Mouse (Mus musculus): ENCODE measurements around the gene Wnt1. TPM values are rescaled to one million over a fixed set of nuclear protein-coding genes. Genes with fewer than 3 reads are reported as not detected.
"Not testable (repeated sequence)": the region's sequence is repeated elsewhere in the genome, so short reads cannot be mapped to it uniquely, and the experiment has no call there.

The Wnt1 gene
- polyA plus RNA-seq (2017; shearing (Covaris generic)): not detected

DNA sequence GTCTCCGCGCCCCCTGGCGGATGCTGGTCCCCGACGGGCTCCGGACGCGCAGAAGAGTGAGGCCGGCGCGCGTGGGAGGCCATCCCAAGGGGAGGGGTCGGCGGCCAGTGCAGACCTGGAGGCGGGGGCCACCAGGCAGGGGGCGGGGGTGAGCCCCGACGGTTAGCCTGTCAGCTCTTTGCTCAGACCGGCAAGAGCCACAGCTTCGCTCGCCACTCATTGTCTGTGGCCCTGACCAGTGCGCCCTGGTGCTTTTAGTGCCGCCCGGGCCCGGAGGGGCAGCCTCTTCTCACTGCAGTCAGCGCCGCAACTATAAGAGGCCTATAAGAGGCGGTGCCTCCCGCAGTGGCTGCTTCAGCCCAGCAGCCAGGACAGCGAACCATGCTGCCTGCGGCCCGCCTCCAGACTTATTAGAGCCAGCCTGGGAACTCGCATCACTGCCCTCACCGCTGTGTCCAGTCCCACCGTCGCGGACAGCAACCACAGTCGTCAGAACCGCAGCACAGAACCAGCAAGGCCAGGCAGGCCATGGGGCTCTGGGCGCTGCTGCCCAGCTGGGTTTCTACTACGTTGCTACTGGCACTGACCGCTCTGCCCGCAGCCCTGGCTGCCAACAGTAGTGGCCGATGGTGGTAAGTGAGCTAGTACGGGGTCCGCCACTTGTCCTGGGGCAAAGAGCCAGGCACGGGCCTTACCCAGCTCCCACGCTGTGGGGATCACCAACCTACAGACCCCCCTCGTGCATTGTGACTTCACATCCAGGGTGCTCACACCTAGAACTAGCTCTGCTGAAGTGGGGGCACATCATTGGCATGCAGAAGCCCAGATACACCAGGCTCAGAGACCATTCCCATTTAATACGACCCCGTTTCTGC is at the start of gene Wnt1:
Wnt1 (plus strand) TSS at position 197 of the 875 bp plus-strand sequence.
- no peak for ATAC-seq

DNA sequence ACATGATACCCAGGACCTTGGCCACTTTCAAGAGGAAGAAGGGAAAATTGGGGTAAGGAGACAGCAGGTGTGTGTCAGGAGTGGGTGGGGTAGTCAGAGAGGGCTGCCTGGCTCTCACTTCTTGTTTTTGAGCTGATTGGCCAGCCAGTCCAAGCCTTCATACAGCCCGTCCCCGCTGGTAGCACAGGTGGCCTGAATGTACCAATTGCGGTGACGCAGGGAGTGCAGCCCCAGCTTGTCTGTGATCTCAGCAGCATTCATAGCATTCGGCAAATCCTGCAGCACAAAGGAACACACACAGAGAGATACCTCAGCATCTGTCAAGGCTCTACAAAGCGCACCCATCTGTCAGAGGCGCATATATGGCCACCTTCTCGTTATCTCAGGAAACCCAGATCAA is 49.4 kb upstream of the Wnt1 start:
- no peak for ATAC-seq

DNA sequence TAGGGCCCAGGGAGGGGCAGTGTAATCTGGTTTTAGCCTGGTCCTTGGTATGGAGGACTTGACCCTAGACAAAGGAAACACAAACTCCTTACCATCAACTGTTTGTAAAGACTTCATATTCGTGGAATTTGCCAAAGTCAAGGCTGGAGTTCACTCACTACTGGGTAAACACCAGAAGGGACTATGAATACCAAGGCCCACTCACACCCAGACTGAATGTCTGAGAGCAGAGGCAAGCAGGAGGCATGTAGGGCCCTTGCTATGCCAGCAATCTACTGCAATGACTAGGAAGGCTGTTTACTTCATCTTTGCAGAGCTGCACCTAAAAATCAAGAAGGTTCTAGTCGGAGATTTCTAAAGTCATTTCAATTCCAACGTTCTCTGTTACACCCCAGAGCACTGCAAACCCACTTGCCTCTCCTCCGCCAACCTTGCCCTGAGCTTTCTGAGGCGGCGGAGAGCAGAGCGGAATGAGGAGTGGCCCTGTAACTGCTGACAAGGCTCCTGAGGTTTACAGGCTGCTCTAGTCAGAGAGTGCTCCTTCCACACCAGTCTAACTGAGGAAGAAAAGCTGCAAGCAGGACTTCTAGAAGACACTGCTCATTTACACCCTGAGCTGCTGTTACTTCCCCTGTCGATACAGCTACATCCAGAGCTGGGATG is 46.8 kb upstream of the Wnt1 start:
- ATAC-seq: no peak

DNA sequence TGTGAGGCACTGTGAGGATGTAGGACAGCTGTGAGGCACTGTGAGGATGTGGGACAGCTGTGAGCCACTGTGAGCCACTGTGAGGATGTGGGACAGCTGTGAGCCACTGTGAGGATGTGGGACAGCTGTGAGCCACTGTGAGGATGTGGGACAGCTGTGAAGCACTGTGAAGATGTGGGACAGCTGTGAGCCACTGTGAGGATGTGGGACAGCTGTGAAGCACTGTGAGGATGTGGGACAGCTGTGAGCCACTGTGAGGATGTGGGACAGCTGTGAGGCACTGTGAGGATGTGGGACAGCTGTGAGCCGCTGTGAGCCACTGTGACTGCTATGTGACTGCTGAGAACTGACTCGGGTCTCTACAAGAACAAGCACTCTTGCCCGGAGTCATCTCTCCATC is 45.8 kb upstream of the Wnt1 start:
- not testable (repeated sequence) for ATAC-seq

DNA sequence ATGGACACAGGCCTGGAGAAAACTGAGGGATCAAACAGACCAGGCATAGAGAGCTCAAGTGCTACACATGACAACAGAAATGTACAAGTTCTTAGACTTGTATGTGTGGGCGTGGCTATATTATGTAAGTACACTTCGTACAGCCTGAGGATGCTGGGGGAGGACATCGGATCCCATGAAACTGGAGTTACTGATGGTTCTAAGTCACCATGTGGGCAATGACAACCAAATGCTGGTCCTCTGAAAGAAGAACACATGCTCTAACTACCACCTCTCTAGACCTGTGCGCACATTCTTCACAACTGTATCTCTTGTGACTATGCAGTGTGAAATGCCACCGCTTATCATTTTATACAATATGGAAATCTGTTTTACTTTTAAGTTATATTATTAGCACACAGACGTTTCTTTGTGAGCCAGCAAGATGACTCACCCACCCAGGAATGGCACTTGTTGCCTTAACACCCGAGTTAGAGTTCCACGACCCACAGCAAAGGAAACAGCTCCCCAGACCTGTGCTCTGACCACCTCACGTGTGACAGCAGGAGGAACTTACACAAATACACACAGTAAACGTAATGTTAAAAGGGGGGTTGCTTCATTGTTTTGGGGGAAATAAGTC is 43.2 kb upstream of the Wnt1 start:
- ATAC-seq: no peak

DNA sequence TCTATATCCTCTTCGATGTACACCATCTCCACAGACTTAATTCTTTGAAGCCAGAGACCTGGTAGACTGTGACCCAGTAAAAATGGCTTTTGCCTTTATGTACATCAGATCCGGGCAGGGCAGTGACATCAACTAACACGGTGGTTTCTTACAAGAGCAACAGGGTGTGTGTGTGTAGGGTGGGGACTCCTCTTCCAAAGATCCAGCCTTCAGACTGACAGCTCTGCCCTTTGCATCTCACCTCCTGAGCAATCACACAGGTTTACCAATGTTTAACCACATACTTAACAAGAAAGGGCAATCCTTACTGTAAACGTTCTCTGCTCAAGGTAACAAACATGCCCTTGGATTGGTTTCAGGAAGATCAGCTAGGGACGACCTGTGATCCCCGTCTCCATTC is 42.4 kb upstream of the Wnt1 start:
- ATAC-seq: no peak

DNA sequence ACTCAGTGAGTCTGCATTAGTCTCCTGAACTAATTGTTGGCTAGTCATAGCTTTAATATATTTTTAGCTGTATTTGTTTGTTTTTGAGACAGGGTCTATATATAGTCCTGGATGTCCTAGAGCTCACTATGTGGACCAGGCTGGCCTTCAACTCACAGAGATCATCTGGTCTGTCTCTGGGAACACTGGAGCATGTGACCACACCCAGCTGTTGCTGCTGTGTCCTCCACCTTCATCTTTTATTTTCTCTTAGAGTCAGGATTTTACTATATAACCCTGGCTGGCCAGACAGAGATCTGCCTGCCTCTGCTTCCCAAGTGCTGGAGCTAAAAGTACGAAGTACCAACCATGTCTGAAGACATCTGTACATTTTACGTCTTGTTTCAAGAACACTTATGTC is 40.6 kb upstream of the Wnt1 start:
- ATAC-seq: no peak

DNA sequence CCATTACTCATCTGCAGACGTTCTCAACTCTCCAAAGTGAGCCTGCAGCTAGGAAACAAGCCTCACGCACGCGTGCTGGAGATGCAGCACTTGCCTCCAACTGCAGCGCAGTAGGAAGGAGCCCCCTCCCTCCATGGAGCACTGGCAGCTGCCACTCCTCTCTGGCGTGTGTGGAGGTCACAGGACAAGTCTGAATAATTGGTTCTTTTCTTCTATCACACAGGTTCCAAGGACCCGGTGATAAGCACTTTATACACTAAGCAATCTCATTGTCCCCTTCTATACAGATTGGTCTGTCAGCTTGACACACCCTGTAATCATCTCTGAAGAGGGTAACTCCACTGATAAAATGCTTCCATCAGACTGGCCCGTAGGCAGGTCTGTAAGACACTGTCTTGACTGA is 36.6 kb upstream of the Wnt1 start:
- no peak for ATAC-seq

DNA sequence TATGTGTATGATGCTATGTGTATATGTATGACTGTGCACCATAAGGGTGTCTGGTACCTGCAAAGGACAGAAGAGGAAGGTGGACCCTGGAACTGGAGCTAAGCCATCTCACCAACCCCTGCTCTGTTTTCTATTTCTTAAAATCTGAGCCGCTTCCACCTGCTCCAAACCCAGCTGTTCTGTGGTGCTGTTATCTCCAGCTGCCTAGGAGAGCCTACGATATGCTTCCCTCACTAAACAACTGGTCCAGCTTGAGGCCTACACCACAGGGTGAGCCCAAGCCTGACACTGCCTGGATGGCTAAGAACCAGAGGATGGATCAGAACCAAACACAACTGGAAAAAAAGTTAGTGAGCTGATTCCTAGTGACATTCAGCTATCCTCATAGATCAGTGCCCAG is 35.5 kb upstream of the Wnt1 start:
- no peak for ATAC-seq

DNA sequence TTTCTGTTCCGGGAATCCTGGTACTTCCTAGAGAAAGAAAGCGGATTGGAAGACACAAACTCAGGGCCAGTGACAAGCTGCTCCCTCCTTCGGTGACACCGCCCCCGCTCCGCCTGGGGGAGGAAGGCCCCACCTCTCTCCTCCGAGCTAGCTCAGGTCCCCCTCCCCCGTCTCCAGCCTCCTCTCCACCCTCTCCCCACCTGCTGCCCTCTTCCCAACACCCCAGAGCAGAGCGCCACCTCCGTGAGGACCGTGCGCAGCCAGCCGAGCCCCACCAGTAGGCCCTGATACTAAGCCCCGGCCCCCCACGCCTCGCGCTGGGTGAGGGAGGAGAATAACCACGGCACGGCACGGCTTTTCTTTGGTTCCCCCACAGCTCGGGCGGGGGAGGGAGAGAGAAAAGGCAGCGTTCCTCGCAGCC is 27.4 kb upstream of the Wnt1 start:
- ATAC-seq: peak; percentile 35

DNA sequence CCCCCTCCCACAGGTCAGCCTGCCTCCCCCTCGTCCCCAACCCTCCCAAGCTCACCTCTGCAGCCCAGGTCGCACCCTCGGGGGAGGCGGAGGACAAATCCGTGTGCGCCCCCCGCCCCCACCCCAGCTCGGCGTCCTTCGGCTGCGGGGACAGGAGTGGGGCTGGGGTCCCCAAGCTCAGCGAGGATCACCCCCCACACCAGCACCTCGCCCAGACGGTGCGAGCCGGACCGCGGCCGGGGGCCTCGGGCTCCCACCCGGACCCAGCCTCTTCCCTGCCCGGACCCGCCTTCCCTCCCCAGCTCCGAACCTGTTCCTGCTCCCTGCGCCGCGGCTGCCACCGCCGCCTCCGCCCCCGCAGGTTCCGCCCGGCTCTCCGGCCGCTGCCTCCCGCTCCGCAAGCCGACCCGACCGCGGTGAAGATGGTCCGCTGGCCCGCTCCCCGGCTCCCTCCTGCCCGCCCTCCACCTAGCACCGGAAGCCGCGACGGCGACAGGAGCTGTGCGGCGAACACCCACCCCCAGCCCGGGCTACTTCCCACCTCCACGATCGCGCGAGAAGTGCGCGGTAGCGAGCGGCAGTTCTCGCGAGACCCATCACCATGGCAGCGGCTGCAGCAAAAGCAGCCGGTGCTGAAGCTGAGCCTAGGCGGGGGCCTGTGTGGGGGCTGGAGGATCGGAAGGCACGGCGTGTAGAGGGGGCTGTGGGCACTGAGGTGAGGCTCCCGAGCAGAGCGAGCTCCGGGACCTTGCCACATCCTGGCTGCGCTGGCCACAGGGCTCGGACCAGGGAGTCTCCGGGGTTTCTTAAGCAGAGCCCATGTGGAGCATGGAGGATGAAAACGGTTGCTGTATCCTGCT is 26.8 kb upstream of the Wnt1 start, which contains the start of gene Arf3:
Arf3 (minus strand) TSS at position 545 of the 860 bp plus-strand sequence.
- peak; percentile 98 for ATAC-seq

DNA sequence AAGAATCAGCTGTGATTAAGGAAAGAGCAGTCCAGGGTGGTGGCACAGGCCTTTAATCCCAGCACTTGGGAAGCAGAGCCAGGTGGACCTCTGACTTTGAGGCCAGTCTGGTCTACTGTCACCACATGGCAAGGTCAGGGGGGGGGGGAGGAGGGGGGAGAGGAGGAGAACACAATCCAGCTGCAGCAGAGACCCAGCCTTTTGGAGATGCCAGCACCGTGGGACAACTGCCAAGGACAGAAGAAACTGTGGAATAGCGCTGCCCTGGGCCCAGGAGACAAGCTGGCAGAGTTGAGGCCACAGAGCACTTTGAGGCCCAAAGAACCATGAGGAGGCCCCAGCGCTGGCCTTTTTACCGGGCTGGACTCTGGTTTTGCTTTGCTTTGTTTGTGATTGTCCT is 23.7 kb upstream of the Wnt1 start:
- no peak for ATAC-seq

DNA sequence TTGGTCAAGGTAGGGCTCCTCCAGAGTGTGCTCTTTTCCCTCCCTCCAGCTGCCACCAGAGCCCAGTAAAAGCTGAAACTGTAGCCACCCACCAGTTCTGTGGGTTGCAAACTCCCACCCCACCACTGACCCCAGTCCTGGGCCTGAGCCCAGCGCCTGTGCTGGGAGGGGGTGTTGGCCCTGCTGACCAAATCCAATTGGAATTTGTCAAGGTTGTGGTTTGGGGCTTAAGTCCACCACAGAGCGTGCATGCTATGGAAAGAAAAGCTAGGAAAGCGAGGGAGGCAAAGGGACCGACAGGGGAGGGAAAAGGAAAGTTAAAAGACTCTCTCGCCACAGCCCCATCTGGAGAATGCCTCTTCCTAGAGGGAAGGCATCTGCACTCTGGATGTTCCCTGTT is 21.4 kb upstream of the Wnt1 start:
- no peak for ATAC-seq

DNA sequence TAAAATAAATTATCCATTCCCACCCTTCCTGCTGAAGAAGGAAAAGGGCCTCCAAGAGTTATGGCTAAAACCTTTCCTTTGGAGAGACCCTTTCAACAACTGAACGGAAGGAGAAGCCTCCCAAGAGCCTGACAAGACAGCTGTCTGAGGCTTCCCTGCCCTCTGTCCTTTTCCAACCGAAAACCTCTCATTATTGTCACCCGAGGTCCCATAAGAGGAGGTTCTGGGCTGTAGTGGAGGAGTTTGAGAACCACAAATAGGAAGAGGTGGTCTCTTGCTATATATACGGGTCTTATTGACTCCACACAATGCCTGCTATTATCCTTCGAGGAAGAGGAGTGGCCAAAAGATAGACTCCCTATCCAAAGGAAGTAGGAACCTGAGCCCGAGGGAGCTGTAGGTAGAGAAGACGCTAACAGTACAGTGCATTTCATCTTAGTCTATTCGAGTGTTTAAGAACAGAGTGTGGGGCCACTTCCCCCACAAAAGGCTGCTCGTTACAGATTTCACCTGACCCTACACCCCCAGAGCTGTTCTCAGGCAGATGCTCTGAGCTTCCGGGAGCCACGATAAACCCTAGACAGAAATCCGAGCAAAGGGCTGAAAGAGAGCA is 17.7 kb upstream of the Wnt1 start:
- ATAC-seq: peak; percentile 35

DNA sequence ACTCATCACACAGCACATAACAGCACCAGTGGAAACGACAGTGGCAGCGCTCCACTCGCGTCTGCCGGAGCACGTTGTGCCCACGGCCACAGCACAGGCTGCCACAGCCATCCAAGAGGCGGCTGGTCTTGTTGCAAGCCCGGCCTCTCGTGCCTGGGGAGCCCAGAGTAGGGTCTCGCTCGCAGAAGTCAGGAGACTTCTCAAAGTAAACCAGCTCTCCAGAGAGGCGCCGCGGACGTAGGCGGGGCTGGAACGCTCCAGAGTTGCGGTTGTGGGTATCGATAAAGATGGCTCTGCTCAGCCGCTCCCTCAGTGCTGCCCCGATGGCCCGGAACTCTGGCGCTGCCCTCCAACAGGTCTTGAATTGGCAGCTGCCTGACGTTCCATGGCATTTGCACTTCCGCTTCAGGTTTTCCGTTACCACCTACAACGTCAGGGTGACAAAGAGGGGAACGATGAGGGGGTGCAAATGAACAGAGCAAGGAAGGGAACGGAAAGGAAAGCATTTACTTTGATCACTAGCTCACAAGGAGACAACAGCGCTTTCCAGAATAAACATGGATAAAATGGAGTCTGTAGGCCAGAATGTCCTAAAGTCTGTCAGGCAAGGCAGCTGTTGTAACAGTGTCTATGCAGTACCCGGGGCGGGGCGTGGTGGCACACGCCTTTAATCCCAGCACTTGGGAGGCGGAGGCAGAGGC is 17.0 kb upstream of the Wnt1 start:
- ATAC-seq: peak; percentile 69

DNA sequence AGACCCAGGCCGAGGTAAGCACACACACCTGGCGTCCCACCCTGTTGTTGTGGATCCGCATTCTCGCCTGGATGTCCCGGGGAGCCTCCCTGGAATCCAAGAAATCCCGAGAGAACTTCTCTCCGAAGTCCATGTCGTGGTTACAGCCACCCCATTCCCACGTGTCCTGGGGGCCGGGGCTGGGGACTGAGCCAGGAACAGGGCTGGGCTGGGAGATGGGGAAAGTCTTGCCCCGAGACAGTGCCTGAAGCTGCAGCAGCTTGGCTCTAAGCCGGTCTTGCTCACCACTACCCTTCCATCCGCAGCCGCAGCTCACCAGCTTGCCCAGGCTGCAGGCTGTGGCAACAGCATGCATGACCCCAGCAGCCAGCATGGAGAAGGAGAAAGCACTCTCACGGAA is 15.6 kb upstream of the Wnt1 start:
- no peak for ATAC-seq

DNA sequence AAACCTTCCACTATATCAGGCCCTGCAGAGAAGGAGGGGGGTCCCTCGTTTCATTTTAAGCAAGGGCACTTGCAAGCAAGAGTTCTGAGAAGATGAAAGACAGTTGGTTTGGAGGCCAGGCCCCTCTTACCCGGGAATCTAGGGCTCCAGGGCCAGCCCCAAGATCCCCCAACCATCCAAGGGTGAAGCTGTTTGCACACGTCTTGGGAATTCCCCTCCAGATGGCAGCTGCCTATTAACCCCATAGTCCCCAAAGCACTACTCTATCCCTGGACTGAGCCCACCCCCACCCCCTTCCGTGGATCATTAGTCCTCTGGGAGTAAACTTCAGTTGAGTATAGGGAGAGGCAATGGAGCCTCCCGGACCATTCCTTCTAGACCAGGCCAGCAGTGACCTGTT is 14.1 kb upstream of the Wnt1 start:
- no peak for ATAC-seq

DNA sequence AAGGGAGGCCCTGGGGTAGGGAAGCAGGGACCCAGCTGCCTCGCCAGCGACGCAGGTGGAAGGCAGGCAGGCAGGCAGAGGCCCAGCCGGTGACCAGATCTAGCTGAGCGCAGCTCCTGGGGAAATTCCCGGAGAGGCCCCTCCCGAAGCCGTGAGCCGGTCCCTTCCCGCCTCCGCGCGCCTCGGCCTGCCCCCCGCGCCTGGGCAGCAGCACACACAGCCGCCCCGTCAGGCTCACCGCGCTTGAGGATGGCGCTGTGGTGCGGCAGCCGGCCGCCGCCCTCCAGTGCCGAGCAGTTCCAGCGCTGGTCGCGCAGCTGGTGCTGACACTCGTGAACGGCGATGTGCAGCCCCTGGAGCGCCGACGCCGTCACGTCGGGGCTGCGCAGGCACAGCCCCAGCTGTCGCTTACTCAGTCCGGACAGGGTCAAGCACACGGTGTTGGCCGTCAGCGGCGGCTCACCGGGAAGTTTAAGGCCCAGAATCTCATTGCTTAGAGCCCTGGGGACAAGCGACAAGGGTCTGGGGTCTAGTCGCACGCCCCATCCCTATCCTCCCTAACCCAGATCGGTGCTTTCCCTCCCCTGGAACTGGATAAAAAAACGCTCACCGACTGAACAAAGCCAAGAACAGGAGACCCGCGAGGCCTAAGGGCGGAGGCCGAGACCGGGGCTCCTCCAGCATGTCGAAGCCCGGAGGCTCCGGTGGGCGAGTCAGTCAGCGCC is 13.2 kb upstream of the Wnt1 start:
- peak; percentile 46 for ATAC-seq

DNA sequence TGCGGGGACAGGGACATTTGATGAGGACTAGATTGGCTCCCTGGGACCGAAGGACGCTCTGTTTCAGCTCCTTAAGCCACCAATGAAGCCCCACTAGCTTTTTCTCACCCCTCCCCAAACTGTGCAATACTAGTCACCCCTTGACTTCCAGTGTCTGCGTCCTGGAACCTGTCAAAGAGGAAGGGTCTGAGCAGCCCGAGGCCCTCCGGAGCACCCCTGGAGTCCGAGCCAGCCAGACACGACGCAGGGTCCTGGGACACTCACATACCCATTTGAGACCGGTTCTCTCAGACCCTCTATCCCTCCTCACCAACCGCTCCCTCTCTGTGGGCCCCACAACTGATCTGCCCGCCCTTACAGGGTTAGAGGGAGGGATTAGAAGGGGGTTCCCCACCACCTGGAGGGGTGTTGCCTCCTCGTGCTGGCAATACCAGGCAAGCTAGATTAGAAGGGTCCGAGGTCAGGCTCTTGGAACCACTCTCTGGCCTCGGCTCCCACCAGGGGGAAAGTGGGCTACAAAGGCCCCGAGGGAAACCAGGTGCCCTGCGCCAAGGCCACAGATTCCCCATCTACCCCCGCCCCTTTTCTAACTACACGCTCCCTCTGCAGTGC is 12.5 kb upstream of the Wnt1 start:
- no peak for ATAC-seq

DNA sequence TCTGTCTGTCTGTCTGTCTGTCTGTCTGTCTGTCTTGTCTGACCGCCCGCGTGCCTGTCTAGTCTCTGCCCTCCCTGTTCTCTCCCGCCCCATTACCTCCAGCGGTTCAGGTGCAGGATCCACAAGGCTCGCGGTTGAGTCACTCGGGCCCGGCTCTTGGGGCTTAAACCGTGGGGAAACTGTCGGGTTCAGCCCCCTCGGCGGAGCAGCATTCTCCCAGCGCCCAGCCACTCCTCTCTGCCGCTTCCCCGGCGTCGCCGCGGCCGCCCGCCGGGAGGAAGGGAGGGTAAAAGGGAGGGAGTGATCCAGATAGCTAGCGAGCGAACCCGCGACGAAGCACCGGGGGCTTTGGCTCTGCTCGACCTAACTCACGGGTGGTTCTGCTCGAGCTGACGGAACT is 11.9 kb upstream of the Wnt1 start, which contains the start of gene Wnt10b:
Wnt10b (minus strand) TSS at position 389 of the 400 bp plus-strand sequence.
- no peak for ATAC-seq

Measured in CD4-positive, CD25-positive, alpha-beta regulatory T cell, adult 4 months (primary cell).